Mouse (Mus musculus) testis, adult 10 weeks (tissue): Measurements from ENCODE around the gene Cpsf6. TPM values are rescaled to one million over a fixed set of nuclear protein-coding genes. Genes with fewer than 3 reads are reported as not detected.

Source experiments
- polyA plus RNA-seq: library from polyadenylated mRNA; stranded (reverse); fragments of 350-450 nt; fragmentation: Illumina TruSeq; extraction: RNeasy Lipid Tissue Mini Kit (QIAGEN cat#74804); gene quantifications from one replicate; pipeline ENCODE4 v1.2.3, GENCODE M21; 2014; ENCODE audit warnings: low read depth, low replicate concordance

Gene Cpsf6
- polyA plus RNA-seq: 45.7 TPM

DNA sequence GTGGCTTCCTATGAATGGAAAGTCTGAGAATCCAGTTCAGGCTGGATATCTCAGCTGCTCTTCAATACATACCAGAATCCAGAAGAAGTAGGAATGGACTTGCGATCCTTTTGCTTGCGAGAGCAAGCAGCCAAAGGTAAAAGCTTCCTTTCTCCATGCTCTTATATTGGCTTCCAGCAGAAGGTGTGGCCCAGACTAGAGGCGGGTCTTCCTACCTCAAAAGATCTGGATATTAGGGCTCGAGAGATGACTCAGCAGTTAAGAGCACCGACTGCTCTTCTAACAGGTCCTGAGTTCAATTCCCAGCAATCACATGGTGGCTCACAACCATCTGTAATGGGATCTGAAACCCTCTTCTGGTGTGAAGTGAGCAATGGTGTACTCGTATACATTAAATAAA lies at the start of gene Cpsf6:
Gene Cpsf6, minus strand, starts transcription at position 108 of the 400 bp plus-strand sequence.

Other genes with a start within 250 kb of the Cpsf6 start
- gene Frs2, start 231.5 kb downstream of the Cpsf6 start, polyA plus RNA-seq: 20.5 TPM
- gene Yeats4, start 155.5 kb downstream of the Cpsf6 start, polyA plus RNA-seq: 150 TPM
- gene 9530003J23Rik, start 141.3 kb downstream of the Cpsf6 start, polyA plus RNA-seq: 0.38 TPM
- 19.8 TPM for gene Lyz2, start 97.7 kb downstream of the Cpsf6 start, polyA plus RNA-seq
- gene Lyz1, start 87.1 kb downstream of the Cpsf6 start, polyA plus RNA-seq: 0.45 TPM
- gene Cpm, start 249.5 kb upstream of the Cpsf6 start, polyA plus RNA-seq: 0.28 TPM